Mouse (Mus musculus) cortical plate, adult 2 months (tissue): ENCODE measurements around the gene Arhgap44. TPM values are rescaled to one million over a fixed set of nuclear protein-coding genes. Genes with fewer than 3 reads are reported as not detected.

Experiments
- H3K27ac ChIP-seq: fragments of 200-500 bp; 2 replicates; pipeline ENCODE4 v1.5.1; 2012; ENCODE audit warnings: low read length, control low read depth, inconsistent platforms; ENCODE audit not compliant: insufficient read depth
- H3K4me1 ChIP-seq: fragments of 200-500 bp; 2 replicates; pipeline ENCODE4 v1.6.1; 2011; ENCODE audit warnings: low read length; ENCODE audit not compliant: control insufficient read depth, insufficient read depth
- H3K4me3 ChIP-seq: fragments of 200-500 bp; 2 replicates; pipeline ENCODE4 v1.5.1; 2011; ENCODE audit warnings: mild to moderate bottlenecking, low read length, control low read depth; ENCODE audit not compliant: insufficient read depth
- CTCF ChIP-seq: fragments of 200-500 bp; IDR thresholded peaks from 2 replicates; pipeline ENCODE4 v1.5.1; 2011; ENCODE audit warnings: mild to moderate bottlenecking, control low read depth, low read length; ENCODE audit not compliant: insufficient read depth; ENCODE audit errors: extremely low read depth
- POLR2A ChIP-seq: fragments of 200-500 bp; IDR thresholded peaks from 2 replicates; pipeline ENCODE4 v1.6.1; 2011; ENCODE audit warnings: mild to moderate bottlenecking, low read length, control low read depth; ENCODE audit not compliant: insufficient read depth; ENCODE audit errors: extremely low read depth
- polyA plus RNA-seq: library from polyadenylated mRNA; depleted of rRNA; stranded (reverse); fragments of >200 nt; gene quantifications from 2 replicates; pipeline ENCODE4 v1.2.3, GENCODE M21; 2012

The Arhgap44 gene
- polyA plus RNA-seq, 1 experiment: 61.1 TPM

DNA sequence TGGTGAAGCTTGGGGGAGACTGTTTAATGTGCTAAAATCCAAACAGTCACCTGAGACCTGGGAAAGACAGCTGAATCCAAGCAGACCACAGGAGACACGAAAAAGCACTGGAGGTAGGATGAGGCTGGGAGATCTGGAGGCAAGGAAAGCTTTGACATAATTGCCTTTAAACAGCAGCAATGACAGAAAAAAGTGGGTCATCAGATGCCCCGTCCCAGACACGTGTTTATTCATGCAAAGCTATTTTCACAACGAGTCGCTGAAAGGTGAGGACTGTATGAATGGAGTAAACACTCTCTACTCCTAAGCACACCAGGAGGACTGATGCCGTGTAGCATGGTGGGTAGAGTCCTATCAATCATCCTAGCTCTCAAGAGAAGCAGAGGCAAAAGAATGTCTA, 47.0 kb downstream of the Arhgap44 start:
- H3K4me3 ChIP-seq: no peak overlapping the region
- H3K4me1 ChIP-seq: peaks cover 2% of the 10 kb centered on the region; the same call in 1 of the 2 replicates
- TF ChIP-seq CTCF: no peak
- no peak for TF ChIP-seq POLR2A
- no peak overlapping the region for H3K27ac ChIP-seq

DNA sequence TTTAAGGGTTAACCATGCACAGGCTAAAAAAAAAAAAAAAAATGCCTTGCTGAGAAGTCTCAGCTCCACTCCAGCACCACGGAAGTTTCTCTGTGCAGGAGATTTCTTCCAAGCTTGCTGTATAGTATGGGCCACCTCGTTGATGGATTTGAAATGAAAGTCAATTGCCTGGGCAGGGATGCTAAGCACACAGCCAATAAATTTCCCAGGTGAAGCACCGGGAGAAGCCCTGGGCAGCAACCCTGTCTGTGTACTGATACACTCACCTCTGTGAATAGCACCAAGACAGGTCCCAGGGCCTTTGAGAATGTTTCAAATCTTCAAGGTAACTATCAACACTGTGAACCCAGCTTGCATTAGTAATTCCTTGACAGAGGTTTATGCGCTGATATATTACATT, 50.7 kb downstream of the Arhgap44 start:
- Histone ChIP-seq H3K27ac (no peak overlapping the region), H3K4me1 (peaks cover 6% of the 10 kb centered on the region), H3K4me3 (no peak overlapping the region)
- TF ChIP-seq CTCF: no peak

DNA sequence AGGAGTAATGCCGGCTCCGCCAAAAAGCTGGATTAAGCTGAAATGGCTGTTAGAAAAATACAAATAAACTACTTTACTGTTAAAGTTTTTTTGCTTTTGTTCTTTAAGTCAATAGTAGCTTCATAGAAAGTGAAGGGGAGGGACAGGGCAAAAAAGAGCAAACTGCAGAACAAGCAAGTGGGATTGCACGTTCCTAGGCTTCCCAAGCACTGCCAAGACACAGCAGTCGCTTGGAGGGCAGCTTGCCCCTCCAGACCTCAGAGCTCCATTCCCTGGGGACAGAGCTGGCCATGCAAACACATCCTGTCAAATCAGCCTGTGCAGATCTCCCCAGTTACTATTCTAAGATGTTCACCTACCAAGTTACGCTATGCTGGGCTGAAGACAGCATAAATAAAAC, 51.1 kb downstream of the Arhgap44 start:
- H3K4me3 ChIP-seq: no peak overlapping the region
- H3K27ac ChIP-seq: no peak overlapping the region
- TF ChIP-seq POLR2A (no peak), CTCF (no peak)
- peaks cover 6% of the 10 kb centered on the region for H3K4me1 ChIP-seq

DNA sequence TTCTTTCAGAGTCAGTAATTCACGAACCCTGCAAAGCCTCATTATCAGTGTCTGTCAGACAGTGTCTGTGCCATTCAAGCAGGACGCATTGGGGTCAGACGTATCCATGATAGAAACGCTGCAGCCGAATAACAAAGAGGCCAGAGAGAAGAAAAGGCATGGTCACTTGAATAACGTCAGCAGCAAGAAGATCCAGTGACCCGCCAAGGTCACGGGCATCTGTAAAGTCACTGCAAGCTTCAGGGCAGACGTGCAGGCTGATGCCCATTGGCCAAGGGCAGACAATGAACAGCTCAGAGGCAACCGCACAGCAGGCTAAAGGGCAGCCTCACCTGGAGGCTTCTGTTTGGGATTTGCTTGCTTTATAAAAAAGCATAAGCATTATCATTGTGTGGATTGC, 52.7 kb downstream of the Arhgap44 start:
- Histone ChIP-seq H3K27ac (no peak overlapping the region), H3K4me1 (peaks cover 6% of the 10 kb centered on the region), H3K4me3 (no peak overlapping the region)
- TF ChIP-seq POLR2A (no peak), CTCF (no peak)

DNA sequence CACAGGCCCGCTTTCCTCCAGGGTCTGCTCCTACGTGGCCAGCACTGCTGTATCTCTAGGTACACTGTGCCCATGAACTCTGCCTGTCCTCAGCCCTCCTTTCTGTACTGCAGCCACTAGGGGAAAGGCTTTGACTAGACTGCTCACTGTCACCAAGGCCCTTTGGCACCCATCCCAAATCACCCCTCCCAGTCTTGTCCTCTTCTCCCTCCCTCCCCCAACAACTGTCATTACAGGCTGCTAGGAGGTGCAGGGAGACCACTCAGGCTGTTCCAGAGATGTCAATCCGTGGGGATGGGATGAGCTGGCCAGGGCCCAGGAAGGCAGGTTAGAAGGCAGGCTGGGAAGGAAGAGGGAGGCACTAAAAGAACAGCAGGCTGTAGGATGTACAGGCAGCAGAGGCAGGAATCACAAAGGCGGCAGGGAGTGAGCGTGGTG, 55.0 kb downstream of the Arhgap44 start:
- no peak overlapping the region for H3K4me3 ChIP-seq
- TF ChIP-seq POLR2A (no peak), CTCF (no peak)
- H3K27ac ChIP-seq: 0 out of 2 replicates have a peak overlapping the region, but pooled peaks have one; percentile 2
- H3K4me1 ChIP-seq: peaks cover 9% of the 10 kb centered on the region

DNA sequence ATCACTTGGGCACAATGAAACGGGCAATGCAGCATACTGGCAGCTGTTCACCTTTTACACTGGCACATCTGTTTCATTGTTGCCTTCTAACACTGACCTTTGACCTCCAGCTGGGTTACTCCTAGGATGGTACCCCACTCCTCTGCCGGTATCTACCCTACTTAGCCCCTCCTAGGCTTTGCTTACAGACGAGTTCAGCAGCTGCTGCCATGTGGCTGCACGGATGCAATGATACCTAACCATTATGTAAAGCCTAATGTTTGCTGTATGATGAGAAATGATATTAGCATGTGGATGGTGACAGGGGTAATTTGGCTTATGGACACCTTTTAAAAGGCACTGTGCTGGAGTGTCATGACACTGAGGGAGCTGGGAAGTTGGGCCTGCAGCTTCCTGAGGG, 55.6 kb downstream of the Arhgap44 start:
- TF ChIP-seq POLR2A (no peak), CTCF (no peak)

DNA sequence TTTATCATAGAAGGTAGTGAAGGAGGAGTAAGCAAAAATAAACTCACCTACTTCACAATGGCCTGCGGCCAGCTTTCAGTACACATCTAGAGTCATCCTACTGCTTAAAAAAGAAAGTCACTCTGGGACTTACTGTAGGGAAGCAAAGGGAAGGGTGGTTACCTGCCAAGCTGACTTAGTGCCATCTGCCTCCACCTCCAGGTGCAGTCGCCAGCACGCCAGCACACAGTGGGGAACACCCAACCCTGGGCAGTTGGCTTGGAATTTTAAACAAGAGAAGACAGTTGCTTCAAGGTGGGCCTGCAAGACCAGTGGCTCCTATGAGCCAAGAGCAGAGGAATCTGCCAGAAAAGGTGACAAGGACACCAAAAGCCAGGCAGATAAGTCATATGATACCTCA, 58.7 kb downstream of the Arhgap44 start:
- TF ChIP-seq POLR2A (no peak), CTCF (no peak)
- Histone ChIP-seq H3K27ac (no peak overlapping the region), H3K4me3 (no peak overlapping the region), H3K4me1 (peaks cover 12% of the 10 kb centered on the region)

More for the DNA sequence above, 55.6 kb downstream of the Arhgap44 start:
- no peak overlapping the region for H3K4me3 ChIP-seq
- peaks cover 9% of the 10 kb centered on the region for H3K4me1 ChIP-seq
- H3K27ac ChIP-seq: no peak overlapping the region

DNA sequence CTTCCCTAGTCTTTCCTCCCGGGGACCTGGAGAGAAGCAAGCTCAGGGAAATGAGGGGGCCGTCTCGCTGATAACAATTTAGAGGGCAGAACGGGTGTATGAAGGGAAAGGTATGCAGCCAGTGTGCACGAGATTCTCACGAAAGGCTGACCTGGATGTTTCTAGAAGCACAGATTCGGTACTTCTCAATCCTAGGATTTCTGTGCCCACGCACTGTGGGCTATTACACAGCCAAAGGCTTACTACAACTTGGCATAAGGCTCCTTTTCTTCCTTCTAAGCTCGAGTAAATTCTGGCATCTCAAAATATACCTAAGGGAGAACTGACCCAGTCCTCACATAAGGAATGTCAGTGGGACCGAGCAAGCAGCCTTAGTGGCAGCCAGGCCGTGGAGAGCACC, 61.6 kb downstream of the Arhgap44 start:
- TF ChIP-seq POLR2A (no peak), CTCF (no peak)
- Histone ChIP-seq H3K4me1 (peaks cover 10% of the 10 kb centered on the region), H3K27ac (no peak overlapping the region), H3K4me3 (no peak overlapping the region)

DNA sequence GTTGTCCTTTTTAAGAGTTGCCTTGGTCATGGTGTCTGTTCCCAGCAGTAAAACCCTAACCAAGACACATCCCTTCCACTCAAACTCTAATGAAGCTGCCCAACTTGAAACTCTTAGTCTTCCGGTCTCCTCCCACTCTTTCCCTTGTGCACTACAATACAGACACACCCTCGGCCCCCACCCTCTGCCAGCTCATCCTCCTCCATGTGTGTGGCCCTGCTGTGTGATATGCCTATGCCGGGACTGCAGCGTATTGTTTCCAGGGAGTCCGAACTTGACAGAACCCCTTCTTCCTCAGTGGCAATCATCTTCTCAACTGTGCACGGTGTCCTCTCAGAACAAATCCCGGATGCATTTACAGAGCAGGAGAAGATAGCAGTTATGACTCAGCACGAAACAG, 62.7 kb downstream of the Arhgap44 start:
- TF ChIP-seq POLR2A (no peak), CTCF (no peak)
- peaks cover 10% of the 10 kb centered on the region for H3K4me1 ChIP-seq
- no peak overlapping the region for H3K4me3 ChIP-seq
- H3K27ac ChIP-seq: no peak overlapping the region

DNA sequence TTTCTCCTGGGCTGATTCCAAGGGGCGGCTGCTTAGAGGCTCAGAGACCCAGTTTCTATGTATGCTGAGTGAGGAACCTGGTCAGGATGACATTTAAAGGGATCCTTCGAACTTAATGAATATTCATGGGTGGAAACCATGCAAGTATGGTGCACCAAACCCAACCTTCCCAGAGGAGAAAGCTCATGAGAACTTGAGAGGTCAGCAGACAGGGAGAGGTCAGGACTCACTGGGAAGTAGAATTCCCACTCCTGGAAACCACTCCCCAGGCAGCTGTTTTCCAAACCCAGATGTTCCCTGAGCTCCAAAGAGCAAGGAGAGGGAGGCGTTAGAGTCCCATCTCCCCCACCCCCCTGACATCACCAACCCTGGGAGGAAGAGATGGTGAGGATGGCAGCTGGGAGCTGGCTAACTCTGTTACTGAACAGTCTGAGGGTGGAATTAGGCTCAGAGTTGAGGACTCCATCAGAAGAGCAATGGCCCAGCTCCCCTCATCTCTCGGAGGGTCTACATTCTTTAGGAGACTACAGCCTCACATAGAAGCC, 65.2 kb downstream of the Arhgap44 start:
- Histone ChIP-seq H3K4me1 (peaks cover 7% of the 10 kb centered on the region), H3K4me3 (no peak overlapping the region), H3K27ac (no peak overlapping the region)
- TF ChIP-seq CTCF (no peak), POLR2A (no peak)
